Mouse (Mus musculus) c-Kit-positive CD71-negative TER-119-negative erythroid progenitor cells, embryonic 14.5 days (primary cell): ENCODE data around the gene Sbk3.

ENCODE experiments used
- DNase-seq: peaks from one replicate; pipeline ENCODE4 v3.0.0-alpha.2; 2013; ENCODE audit warnings: low read depth

The Sbk3 gene

GRCm38 (mm10) chr7:4993347-4993998, 22.5 kb upstream of the Sbk3 start:
- DNase-seq: no peak

GRCm38 (mm10) chr7:4988250-4988649, 17.3 kb upstream of the Sbk3 start:
- DNase-seq: no peak

- no peak for DNase-seq
Measured at GRCm38 (mm10) chr7:4976832-4977231, 5.9 kb upstream of the Sbk3 start.

DNA sequence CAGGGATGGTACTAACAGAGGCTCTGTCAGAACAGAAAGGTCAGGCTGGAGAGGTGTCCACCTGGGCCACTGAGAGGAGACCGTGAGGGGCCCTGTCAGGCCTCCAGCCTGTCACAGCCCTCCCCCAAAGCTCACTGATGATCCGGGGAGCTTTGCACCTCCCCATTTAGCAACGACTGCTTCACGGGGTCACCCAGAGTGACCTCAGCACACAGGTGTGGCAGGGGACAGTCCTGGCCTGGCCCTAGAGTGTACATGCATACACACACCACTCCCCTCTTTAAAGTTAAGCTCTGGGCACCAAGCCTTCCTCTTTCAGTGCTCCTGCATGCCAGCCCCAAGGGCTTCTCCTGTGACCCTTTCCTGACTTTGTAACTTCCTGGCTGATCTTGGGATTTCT, 4.5 kb upstream of the Sbk3 start:
- no peak for DNase-seq

GRCm38 (mm10) chr7:4972321-4973047, 1.5 kb upstream of the Sbk3 start:
- DNase-seq: no peak

DNA sequence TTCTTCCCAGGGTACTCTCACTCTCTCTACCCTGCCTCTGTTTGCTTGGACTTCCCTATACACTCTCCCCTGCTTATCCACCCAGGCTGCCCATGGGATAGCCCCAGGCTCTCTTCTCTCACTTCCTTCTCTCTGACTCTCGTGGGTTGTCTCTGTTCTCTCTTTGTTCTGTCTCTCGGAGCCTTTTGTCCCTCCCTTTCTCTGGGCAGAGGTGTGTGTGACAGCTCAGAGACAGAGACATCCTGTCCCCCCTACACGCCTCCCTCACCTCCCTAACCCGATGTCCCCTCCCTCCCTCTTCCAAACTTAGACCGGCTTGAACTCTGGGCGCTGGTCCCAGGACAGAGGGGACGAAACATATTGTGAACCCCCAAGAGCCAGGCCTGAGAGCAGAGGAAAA, 742 bp upstream of the Sbk3 start:
- DNase-seq: no peak

GRCm38 (mm10) chr7:4964988-4965387, 6.0 kb downstream of the Sbk3 start:
- no peak for DNase-seq

GRCm38 (mm10) chr7:4964272-4964671, 6.7 kb downstream of the Sbk3 start, which contains the start of gene Sbk2:
Sbk2 (minus strand) TSS chr7:4964406.
- DNase-seq: peak; percentile 64

- no peak for DNase-seq
Measured at GRCm38 (mm10) chr7:4963527-4963926, 7.4 kb downstream of the Sbk3 start.

GRCm38 (mm10) chr7:4957361-4957760, 13.6 kb downstream of the Sbk3 start:
- no peak for DNase-seq

GRCm38 (mm10) chr7:4953815-4954445, 17.0 kb downstream of the Sbk3 start:
- DNase-seq: no peak

DNA sequence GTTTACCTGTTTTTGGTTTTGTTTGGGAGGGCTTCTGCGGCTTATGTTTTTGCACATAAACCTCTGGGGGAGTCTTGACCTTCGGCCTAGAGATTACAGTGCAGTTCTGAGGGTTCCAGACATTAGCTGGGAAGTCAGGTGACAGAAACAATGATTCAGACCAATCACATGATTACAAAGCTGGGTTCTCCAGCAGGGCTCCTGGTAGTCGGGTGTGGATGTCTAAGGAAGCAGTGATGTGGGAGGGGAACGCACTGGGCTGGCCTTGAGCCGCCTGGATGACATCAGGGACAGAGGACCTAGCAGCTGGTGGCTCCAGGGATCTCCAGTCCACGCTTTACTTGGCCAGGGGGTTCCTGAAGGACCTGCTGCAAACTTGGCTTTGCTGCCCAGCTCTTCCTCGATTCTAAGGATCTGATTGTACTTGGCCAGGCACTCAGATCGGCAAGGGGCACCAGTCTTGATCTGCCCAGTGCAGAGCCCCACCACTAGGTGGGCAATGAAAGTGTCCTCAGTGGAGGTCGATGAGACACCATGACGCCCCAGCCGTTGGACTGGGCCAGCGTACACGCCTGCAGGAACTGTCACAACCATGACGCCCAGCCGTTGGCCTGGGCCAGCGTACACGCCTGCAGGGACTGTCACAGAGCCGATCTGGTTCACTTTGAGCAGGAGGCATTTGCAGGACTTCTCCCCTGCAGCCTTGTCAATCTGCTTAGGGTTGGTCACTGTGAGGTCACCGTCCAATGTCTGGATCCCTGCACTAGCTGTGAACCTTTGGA, 20.2 kb downstream of the Sbk3 start:
- DNase-seq: no peak

DNA sequence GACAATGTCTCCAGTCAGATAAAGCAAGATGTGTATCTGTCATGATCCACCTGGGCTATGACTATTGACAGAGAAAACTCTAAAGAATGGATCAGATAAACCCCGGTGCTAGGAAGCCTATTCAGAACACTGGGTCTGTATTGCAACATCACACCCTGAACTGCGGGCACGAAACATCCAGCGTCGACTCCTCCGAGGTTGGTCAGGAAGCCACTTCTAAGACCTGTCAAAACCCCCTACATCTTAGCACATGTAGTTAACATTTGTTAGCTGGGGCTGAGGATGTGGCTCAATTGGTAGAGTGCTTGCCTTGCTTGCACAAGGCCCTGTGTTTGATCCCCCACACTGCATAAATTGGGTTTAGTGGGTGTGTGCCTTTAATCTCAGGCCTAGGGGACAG, 22.6 kb downstream of the Sbk3 start:
- no peak for DNase-seq

DNA sequence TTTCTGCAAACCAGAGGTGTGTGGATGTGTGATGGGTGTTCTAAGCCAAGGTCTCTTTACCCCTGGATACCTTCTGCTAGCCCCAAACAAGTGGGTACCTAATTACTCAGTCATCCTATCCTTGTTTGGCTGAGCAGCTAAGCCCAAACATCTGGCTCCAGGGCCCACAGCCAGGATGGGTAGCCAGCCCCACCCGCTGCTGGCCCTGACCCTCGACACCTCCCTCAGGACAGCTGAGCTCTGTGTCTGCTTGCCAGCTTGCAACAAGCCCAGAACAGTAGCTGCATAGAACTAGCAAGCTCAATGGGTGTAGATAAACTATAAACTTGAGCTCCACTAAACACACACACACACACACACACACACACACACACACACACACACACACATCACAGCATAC, 23.1 kb downstream of the Sbk3 start:
- DNase-seq: no peak

DNA sequence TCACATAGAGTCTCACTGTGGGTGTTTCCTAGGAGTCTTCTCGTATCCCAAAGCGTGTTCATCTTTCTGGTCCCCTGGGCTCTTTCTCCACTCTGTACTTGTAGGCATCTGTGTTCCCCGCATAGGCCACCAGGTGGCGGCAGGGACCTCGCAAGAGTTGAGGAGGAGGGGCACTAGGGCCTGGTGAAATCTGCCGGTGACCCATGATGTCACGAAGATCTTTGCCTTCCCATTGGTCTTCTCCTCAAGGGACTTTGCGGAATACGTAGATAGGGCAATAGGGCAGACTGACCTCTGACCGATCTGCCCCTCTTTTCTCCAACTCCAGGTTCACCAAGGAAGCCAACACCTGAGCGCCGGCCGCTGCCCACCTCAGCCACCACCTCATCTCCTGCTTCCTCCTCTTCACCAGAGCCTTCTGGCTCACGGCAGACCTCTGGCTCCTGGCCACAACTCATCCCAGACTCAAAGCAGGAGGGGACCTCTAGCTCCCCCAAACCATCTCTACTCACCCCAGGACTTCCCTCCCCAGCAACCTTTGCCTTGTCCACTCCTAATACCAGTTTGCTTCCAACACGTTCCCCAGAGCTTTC, 27.6 kb downstream of the Sbk3 start:
- DNase-seq: peak; percentile 92

GRCm38 (mm10) chr7:4942673-4943072, 28.3 kb downstream of the Sbk3 start:
- no peak for DNase-seq

GRCm38 (mm10) chr7:4940068-4940479, 30.9 kb downstream of the Sbk3 start:
- DNase-seq: peak; percentile 92

GRCm38 (mm10) chr7:4938456-4938855, 32.5 kb downstream of the Sbk3 start:
- DNase-seq: peak; percentile 56

DNA sequence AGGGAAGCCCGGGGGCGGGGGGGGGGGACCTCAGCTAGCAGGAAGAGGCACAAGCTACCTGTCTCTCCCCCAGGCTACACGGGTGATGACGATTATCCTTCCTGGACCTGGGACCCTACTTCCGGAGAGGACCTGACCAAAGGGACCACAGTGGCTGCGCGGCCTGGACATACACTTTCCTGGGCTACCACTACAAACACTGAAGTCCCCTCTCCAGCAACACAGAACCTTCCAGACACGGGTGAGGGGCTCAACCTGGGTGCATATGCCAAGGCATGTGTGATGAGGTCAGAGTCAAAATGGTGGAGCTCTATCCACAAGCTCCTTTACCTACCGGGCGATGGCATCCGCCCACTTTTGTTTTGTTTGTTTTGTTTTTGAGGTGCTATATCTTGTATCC, 33.6 kb downstream of the Sbk3 start:
- no peak for DNase-seq

- DNase-seq: no peak
Measured at GRCm38 (mm10) chr7:4936832-4937231, 34.1 kb downstream of the Sbk3 start.

GRCm38 (mm10) chr7:4934160-4934914, 36.6 kb downstream of the Sbk3 start:
- DNase-seq: no peak
